Mouse (Mus musculus) CD8-positive naive resting alpha-beta T cell, adult 2 months (primary cell): ENCODE data around the gene Tuba4a.
A peak's percentile ranks its signal among the peaks of the same experiment; 100 is the strongest.
"Not testable (repeated sequence)": the region's sequence is repeated elsewhere in the genome, so short reads cannot be mapped to it uniquely, and the experiment has no call there.

Source experiments
- DNase-seq, 2 experiments: peaks; one replicate each; pipeline ENCODE4 v3.0.0; 2022; ENCODE audit warnings: low read depth in 2 of 2, low spot score in 2 of 2

Gene Tuba4a

DNA sequence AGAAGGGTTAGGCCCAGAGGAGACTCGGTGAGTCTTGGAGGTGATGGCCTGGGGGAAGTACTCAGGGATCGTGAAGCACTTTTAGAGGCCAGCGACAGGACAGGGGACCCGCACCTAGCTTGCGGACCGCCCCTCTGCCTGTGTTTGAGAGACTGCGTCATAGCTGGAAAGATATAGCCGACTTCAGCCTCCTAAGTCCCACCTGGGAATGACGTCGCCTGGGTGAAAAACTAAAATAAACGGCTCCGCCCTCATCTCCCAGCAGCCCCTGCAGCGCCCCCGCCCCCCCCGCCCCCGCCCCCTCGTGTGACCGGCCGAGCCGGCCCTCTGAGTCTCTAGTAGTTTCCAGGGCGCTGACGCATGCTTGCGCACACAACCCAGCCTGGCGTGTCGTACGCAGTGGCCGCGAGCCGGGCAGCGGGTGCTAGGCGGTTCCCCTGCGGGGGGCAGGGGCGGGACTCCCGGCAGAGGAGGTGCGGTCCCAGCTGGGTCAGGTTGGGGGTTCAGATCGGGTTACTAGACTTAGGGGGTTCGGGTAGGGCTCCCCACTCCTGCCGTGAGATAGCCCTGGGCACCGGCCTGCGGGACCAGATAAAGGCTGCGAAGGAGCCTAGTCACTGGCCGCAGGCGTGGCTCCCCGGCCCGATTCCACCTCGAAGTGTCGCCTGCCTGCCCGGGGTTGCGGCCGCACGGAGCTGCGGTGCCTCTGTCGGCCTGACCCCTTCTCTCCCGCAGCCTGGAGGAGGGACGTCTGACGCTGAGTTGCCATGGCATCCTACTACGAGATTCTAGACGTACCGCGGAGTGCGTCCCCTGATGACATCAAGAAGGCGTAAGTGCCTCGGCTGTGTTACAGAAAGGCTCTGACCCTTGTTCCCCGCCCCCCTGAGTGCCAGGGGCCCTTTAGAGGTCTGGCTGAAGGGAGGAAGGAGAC is 16.7 kb upstream of the Tuba4a start, which contains the start of gene Dnajb2:
Gene Dnajb2 (plus strand): TSS at position 290 of the 934 bp plus-strand sequence.
- peak; percentile 76 to 77 for DNase-seq

DNA sequence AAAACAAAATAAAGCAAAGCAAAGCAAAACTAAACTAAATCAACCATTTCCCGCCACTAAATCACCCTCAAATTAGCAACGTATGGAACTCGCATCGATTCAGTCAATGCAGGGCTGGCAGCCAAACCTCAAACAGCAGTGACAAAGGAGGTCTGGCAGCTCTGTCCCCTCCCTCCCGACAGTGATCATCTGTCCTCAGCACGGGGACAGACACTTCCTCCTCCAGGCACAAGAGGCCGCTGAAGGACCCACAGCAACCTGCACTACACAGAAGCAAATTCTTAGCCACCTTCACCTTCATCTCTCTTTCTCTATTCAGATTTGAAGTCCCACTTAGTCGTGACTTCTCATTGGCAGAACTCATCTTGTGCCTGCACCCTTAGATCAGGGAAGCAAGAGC is 14.9 kb upstream of the Tuba4a start:
- DNase-seq: peak; percentile 64 to 69

DNA sequence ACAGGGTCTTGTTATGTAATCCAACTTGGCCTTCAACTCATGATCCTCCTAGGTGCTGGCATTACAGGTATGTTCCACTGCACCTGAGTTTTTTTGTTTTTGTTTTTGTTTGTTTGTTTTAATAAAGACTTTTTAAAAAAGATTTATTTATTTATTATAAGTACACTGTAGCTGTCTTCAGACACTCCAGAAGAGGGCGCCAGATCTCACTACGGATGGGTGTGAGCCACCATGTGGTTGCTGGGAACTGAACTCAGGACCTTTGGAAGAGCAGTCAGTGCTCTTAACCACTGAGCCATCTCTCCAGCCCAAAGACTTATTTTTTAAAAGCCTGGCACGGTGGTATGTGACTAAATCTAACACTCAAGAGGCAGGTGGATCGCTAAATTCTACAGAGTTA is 12.8 kb upstream of the Tuba4a start:
- DNase-seq: not testable (repeated sequence)

DNA sequence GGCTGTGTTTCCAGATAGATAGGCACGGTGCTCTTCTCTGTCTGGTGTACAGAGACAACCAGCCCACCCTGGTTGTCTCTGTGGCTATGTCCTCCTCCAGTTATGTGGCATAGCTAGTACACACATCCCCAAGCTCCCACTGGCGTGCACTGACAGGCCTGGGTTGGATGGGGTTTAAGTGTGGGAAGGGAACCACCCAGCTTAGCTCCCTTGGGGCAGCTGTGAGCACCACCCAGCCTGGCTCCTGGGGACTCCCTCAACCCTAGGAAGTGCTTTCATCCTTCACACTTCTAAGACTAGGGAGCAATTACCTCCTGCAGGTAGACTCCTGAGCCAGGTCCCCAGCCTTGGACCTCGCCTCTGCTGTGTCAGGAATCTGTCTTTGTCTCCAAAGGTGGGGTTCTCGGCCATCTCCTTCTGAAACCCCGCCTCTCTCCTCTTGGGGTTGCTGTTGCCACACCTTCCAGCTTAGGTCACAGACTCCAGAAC is 12.0 kb upstream of the Tuba4a start, which contains the start of gene A630095N17Rik:
Gene A630095N17Rik (minus strand): TSS at position 439 of the 489 bp plus-strand sequence.
- DNase-seq: no peak

DNA sequence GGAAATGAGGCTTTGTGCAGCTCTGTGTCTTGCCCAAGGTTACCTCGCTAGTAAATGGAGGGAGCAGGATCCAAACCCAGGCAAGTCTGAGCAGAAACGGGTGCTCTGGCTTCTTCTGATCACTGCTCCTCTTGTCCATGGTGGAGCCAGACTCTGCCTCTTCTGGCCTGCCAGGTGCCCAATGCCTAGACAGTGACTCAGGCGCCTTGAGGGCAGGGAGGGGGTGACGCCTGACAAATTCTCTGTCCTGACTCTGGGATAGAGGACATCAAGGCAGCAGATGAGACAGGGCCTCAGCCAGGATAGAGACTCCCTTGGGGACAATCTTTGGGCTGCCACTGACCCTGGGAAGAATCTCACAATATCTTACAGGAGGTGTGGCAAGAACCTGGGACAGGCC is 11.6 kb upstream of the Tuba4a start:
- no peak for DNase-seq

DNA sequence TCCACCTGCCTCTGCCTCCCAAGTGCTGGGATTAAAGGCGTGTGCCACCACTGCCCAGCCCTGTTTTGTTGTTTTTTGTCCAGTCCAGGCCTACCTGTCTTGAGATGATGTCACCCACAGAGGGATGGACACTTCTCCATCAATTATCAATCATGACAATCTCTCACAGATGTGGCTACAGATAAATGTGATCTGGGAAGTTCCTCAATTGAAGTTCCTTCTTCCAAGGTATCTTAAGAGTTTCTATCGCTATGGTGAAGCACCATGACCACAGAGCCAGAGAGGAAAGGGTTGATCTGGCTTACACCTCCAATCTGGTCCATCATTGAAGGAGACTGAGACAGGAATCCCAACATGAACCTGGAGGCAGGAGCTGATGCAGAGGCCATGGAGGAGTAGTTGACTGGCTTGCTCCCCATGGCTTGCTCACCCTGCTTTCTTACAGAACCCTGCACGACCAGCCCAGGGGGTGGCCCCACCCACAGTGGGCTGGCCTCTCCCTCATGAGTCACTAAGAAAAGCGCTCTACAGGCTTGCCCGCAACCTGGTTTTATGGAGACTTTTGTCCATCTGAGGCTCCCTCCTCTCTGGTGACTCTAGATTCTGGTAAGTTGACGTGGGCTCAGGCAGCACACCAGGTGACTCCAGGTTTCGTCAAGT is 10.8 kb upstream of the Tuba4a start:
- no peak for DNase-seq

DNA sequence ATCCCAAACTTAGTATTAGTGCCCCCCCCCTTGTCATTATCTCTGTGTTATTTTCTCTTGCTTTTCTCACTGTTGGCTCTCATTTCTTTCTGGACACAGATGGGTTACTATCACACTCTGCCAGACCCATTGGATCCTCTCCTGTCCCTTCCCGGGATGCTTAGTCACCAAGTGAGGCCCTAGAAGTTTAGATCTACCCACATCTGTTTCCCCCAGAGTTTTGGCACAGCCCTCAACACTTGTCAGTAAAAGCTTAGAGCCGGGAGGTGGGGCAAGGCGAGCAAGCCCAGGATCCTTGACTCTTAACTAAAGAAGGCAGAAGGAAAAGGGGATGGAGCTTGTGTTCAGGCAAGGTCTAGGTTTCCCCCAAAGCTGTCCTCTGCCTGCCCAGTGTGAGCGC is 9.5 kb upstream of the Tuba4a start:
- DNase-seq: no peak

DNA sequence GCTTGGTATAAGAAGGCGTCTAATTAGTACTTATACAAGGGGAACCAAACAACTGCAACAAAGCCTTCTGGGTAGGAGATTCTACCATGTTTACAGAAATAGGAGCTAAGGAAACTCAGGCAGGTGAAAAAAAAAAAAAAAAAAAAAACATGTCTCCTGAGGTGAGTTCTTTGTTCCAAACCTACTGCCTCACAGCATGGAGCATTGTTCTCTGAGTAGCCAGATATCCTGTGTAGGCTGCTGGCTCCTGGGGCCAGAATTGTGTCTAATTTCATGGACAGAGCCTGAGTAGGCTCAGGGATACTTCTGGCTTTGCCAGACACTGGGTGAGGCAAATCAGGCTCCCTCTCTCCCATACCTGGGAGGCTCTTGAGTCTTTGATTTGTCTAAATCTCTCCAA is 8.0 kb upstream of the Tuba4a start:
- DNase-seq: no peak

DNA sequence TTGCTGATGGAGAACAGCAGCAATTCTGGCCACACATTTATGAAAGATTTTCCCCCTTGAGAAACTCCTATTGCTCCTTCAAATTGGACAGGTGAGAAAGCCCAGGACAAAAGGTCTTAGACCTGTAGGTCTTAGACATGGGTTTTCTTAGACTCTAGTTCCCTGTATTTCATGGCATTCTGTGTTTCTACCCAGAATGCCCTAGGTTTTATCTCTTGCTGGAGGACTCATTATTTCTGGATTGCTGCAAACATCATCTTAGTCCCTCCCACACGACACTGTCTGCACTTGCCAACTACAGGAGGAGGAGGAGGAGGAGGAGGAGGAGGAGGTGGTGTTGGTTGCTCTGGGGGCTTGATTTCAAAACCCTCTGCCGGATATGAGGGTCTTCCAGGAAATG is 6.5 kb upstream of the Tuba4a start:
- DNase-seq: no peak

DNA sequence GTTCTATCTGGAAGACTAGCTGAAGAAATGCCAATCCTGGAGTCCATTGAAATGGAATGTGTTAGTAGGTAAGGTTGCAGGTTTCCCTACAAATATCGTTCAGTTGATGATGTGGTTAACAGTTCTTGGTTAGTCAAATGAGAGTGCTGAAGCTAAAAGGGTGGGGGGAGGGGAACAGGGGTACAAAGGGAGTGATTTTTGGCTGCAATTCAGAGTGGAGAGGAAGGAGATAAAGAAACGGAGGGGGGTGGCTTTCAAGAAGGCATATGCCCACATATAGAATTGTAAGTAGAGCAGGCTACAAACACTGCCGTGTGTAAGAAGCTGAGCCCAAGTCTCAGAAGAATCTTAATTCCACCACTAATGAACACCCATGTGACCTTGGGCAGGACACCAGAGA is 5.8 kb upstream of the Tuba4a start:
- DNase-seq: no peak

DNA sequence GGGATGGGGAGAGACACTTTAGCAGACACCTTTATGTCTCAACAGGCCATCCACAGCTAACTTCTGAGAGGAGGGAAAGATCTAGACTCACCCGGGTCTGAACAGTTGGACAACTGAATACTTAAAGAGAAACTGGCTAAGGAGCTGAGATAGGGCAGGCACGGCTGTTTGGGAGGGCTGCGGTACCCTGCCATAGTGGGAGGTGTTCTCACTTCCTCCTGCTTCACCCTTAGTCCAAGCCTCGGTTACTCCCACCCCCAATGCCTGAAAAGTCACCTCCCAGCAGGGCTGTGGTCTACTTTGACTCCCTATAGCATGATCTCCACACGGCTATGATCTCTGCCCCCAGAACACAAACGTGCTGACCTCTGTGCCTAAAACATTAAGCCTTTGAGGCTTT is 3.9 kb upstream of the Tuba4a start:
- DNase-seq: no peak

DNA sequence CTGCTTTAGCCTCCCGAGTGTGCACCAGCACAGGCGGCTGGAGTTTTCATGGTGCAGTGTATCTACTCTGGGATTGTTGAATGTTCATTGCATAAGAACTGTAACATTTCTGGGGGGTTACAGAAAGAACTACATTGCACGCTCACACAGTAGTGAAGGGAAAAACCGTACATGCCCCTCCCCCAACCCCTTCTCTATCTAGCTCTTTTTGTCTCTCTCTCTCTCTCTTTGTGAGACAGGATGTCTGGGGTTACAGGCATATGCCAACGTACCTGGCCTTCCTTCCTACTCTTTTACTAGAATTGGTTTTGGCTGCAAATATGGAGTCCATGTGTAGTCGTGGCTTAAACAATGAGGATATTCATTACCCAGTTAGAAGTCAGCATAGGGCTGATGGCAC is 3.3 kb upstream of the Tuba4a start:
- no peak for DNase-seq

DNA sequence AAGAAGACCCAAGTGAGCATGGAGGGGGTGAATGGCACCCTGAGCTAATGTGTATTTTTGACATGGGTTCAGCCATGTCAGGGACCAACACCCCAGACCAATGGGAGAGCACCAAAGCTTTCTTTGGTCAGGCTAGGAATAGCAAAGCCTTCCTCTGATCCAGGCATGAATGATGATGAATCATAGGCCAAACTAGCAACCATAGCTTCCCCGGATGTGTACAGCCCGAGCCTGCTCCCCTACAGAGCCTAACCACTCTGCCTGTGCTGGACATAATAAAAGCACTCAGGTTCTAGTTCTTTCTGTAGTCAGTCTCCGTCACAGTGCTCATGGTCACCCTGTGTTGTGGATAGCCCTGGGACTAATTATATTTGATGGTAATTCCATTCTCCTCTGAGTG is 1.9 kb upstream of the Tuba4a start:
- DNase-seq: no peak

DNA sequence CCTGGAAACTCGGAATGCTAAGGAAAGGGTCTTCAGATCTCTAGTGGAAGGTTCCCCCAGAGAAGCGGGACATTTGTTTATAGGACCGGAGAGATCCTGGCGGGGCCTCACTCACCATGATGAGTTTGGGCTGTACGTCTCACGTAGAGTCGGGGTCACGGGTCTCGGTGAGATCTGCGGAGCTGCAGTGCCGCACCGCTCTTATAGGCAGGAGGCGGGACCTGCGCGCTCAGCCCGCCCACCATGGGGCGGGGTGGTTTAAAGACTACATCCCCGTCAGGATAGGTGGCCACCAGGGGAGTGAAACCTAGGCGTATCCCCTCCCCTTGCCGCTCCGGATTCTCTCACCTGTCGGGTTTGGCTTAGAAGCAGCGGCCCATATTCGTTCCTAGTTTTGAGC is 587 bp downstream of the Tuba4a start:
- peak; percentile 97 to 99 for DNase-seq

DNA sequence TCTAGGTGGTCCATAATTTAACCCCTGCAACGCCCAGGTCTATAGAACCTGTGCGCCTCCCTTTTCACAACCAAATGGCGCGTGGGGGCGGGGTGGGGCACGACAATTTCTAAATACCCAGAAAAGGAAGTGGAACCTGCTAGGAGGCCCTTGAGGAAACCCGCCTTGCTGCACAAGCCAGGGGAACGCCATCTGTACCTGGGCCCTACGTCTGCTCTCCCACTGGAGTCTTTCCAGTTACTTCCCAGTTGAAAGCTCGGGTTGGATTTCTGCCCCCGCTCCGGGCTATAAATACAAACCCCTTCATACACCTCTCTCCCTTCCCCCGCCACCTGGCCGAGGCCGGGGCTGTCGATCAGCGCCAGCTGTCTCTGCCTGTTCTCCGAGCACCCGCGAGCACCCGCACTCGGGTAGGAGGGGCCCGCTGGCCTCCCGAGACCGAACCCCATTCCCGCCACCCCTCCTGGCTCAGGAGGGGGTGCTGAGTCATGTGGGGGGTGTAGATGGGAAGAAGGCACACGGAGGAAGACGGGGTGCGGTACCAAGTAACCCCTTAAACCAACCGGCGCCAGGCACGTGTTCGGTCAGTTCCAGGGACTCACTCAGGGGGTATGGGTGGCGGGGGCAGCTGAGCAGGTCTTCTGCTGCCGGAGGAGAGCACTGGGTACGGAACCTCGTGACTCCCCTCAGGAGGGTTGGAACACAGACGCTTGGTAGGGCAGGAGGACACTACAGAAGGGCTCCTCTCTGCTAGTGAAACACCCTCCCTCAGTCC is 1.3 kb downstream of the Tuba4a start:
- peak; percentile 49 to 57 for DNase-seq

DNA sequence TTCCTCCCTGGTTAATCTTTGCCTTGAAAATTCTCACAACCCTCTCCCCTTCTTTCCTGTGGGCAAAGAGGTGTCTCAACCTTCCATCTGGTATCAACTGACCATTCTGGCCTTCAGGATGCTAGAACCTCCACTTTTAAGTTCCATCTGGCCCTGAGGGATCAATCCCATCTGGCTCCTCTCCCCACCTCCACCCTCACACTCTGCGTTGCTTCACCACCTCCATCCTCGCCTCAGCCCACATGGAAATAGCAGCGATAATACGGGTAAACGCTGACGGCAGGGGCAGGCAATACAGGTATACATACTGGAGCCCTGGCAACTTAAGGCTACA is 1.8 kb downstream of the Tuba4a start:
- DNase-seq: no peak

DNA sequence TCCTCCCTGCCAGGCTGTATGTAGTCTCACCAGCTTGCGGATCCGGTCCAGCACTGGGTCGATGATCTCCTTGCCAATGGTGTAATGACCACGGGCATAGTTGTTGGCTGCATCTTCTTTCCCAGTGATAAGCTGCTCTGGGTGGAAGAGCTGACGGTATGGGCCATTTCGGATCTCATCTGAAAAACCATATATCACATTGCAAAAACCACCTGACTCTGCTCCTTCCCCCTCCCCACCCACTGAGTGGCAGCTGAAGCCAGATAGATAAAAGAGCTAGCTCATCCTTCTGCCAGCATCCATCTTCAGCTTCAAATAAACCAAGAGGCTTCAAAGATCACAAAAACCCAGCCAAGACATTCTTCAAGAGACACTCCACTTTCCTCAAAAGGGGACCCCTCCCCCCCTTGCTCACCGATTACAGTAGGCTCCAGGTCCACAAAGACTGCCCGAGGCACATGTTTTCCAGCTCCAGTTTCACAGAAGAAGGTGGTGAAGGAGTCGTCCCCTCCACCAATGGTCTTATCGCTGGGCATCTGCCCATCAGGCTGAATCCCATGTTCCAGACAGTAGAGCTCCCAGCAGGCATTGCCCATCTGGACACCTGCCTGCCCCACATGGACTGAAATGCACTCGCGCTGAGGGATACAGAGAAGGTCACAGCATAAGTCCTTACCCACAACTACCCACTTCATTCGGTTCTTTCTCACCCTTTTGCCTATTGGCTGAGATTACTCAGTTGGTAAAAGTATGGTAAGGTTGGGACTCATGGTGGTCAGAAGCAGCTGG is 2.7 kb downstream of the Tuba4a start:
- no peak for DNase-seq

DNA sequence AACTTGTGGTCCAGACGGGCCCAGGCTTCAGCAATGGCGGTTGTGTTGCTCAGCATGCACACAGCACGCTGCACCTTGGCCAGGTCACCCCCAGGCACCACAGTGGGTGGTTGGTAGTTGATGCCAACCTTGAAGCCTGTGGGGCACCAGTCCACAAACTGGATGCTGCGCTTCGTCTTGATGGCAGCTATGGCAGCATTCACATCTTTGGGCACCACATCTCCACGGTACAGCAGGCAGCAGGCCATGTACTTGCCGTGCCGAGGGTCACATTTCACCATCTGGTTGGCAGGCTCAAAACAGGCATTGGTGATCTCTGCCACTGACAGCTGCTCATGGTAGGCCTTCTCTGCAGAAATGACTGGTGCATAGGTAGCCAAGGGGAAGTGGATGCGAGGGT is 3.9 kb downstream of the Tuba4a start:
- no peak for DNase-seq

DNA sequence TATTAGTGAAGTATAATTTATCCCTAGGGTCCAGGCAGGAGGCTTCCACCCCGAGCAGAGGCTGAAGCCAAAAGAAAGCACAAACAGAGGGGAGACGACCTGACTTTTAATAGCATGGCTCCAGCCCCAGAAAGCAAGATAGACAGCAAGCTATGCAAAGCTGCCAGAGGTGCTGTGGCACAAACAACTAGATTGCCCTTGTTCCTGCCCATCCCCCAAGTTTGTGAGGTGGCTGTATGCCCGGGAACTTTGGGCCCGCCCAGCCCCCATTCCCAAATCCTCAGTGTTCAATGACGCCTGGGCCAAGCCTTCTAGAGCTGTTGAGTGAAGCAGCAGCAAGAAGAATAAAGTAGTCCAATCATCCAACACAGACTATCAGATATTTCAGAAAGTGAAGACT is 4.8 kb downstream of the Tuba4a start:
- no peak for DNase-seq

DNA sequence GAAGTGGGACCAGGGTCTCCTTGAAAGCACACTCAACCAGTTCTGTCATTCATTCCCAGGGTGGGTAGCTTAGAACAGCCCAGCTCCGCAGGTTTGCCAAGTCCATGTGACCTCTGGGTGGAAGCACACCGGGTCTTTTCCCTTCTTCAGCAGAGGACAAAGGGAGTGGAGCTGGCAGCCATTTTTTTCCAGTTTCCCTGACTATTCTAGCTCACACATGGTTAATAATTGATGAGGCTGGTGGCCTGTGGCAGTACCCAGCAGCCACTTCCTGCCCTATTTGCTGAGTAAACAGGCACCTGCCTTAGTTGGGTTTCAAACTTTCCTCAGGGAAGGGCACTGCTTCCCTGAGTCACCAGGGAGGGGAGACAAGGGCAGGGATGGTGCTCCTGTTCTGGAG is 5.2 kb downstream of the Tuba4a start:
- no peak for DNase-seq

DNA sequence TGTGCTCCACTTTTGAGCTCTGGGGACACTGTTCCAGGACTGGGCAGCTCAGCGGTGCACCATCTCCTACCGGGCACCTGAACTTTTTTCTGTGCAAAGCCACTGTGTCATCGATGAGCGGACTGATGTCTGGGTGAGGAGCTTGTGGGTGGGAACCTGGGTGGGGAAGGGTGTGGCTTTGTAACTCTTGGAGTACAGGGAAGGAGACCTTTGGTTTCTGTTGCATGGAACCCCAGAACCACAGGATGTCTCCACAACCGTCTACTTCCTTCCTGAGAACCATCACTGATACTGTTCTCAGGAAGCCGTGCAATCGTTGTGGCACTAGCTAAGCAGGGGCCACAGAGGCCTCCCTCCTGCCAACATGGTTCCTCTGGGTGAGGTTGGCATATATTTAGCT is 6.6 kb downstream of the Tuba4a start:
- no peak for DNase-seq
